Mouse (Mus musculus) lung, postnatal 10 days (tissue): ENCODE results near the gene Pigk.

Source experiments
- DNase-seq: peaks from one replicate; pipeline ENCODE4 v3.0.0; 2021

The Pigk gene

GRCm38 (mm10) chr3:152856095-152856494 lies 142.2 kb downstream of the Pigk start:
- DNase-seq: no peak

DNA sequence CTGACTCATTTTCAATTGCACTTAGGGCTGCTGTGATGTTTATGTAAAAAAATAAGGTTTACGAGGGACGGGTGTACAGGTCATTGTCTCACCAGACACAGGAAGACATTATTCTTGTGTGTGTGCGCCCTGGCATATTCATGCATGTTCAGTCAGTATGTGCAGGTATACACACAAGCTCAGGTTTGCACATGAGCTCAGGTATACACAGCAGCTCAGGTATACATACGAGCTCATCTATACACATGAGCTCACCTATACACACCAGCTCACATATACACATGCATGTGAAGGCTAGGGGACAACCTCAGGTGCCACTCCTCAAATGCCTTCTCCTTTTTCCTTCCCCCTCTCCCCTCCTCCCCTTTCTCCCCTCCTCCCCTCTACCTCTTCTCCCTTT lies 147.6 kb downstream of the Pigk start:
- DNase-seq: no peak

- no peak for DNase-seq
Observed at GRCm38 (mm10) chr3:152861978-152862377, 148.1 kb downstream of the Pigk start.

DNA sequence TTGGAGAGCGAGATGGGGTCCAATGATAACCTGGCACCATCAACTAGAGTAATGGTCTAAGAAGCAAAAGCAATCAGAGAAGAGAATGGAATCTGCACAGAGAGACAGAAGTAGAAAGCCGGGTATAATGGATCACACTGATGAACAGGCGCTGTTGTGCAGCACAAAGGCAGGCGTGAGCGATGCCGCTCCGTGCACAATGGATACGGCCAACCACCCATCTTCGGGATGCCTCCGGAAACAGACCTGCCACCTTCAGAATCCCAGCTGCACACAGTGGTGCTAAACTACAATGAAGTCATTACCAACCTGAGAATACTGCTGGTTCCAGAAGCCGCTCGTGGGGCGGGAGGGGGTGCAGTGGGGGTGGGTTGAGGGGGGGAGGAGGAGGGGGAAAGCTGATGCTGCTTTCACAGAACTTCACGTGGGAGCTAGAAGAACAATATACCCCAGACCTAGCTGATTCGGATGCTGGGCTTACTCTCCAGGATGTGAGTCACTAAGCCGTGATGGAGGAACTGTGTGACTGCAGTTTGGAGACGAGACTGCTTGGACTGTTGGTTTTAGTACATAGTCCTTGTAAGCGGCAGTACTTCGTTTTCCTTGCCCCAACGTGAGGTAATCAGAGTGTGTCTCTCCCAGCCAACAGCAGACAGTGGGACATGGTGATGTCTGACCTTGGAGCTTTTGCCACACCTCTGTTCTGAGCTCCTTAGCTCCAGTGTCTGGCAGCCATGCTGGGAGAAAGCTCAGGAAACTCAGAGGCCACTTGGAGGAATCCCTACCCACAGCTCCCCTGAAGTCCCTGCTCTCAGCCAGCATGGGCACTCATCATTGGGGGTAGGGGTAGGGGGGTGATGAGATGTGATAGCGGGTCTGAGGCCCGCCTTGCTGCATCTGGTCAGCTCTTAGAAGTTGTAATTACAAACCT lies 152.4 kb downstream of the Pigk start:
- no peak for DNase-seq

DNA sequence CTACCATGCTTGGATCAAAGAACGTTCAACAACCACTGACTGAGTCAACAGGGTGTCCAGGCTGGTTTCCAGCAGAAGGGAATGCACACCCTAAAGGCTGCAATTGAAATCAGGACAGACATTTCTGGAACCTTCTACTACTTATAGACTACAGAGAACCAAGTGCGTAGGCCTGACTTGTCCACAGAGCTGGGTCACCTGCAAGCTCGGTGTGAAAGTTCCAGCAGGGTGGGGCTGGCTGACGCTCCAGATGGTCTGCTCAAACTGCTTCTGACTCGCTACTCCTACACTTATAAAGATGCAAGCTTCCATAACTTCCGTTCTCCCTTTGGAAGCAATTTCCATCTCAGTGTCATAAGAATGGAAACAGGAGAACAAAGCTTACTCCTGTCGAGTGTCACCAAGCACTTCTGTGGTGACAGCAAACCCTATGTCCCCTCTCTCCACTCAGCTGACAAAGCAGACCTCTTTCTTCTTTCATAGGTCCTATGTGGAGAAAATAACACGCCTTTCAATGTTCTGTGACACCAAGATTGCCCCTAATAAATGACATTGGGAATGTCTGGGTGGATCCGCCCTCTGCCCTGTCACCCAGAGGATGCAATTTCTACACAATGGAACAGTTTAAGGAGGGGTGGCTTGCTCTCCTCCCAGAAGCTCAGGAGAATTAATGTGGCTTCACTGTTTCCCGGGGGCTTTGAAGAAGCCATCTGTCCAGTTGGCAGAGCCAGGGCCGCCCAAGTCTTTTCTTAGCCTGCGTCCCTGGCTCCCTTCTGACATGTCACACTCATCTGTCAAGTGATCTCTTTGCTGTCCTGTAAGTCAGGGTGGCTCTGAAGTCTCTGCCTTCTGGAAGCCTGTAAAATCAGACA lies 154.0 kb downstream of the Pigk start:
- no peak for DNase-seq

GRCm38 (mm10) chr3:152872054-152872453 lies 158.2 kb downstream of the Pigk start:
- no peak for DNase-seq

DNA sequence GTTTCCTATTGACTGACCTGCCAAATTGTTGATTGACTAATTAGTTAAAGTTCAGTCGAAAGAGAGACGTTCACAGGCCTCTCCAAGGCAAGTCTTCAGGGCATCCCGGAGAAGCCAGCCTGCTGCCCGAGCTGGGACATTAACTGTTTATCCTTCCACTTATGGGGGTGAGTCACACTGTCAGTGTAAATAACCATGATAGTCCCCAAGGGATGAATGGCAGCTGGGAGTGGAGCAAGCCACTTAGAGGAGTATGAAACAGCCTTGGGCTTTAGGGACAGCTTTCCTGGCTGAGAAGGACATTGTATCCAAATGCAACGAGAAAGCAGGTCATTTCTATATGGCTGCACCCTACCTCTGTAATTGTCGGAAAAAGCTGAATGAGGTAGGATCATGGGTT lies 158.7 kb downstream of the Pigk start:
- DNase-seq: no peak

- no peak for DNase-seq
Observed at GRCm38 (mm10) chr3:152874431-152875355, 160.8 kb downstream of the Pigk start.

DNA sequence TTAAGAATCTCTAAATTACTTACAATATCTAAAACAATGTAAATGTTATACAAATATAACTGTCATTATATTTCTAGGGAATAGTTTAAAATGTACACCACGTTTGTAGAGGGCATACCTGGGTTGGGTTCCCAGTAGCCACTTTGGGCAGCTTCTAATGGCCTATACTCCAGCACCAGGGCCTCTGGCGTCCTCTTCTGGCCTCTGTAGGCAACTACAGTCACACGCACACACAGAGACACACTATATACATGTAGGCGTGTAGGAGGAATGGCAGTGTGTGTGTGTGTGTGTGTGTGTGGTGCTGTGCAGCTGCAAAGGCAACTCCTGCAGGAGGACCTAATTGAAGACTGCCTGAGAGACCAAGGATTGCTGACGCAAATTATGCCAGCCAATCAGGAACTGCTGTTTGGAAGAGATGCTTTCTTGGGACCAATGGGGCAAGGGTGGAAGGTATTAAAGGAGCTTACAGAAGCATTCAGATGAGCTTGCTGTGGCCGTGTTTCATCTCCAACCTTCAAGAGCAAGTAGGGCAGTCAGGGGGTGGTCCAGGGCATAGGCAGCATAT lies 161.9 kb downstream of the Pigk start:
- no peak for DNase-seq

DNA sequence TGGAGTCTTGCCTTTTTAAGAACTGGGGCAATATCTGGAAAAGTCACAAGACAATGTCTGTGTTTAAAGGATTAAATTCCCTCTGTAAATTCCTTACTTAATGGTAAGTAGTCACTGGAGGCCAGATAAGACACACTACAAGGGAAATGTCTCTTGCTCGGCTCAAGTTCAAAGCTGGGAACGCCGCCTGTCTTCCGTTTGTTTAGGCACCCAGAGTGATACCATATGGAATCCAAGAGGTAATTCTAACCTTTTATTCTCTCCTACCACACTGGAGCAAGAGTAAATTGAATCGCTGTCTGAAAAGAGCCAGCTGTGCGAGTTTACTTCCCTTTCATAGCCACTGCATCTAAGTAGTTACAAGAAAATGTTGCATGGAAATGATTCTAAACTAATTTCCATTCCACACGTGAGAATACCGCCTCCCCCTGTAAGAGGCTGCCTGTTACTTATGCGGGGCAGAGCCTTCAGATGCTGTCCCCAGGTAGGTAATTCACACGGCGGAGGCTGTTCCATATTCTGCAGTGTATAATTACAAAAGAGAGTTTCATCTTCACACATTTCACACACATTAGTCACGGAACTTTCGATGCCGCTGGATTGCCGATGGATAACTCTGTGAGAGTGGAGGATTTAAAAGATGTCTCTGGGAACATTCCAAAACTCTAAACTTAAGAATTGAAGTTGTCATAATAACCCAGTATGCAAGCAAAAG lies 166.4 kb downstream of the Pigk start:
- DNase-seq: no peak

DNA sequence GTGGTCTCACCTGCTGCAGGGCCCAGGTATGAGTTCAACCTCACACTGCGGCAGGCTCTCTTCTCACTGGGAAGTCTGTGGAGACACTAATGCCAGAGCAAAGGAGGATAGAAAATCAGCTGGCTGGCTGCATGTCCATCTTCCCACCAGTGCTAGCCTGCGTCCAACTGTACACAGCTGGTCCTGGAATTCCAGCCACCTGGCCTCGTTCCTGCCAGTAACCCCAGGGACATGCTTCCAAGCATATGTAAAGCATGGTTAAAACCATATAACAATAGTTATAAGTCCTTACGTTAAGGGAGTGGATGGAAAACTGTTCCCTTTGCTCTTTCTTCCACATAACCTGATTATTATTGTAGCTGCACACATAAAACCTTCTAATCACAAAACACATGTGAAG lies 167.8 kb downstream of the Pigk start:
- DNase-seq: no peak

GRCm38 (mm10) chr3:152883556-152883955 lies 169.7 kb downstream of the Pigk start:
- DNase-seq: no peak

DNA sequence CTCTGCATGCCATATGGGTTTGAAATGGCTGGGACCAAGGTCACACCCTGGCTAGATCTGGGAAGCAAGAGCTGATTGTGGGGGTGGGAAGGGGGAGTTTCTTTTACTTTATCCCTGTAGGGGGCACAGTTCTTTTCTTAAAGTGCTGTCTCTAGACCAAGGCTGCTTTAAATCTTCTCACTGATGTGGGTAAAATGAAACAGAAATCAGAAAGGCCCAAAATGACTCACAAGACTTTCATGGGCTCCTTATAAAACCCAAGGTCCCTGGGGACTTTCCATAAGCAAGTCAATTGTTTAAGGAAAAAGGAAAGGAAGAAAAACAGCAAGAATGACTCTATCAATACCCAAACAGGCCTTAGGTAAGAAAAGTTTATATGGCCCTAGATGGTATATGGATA lies 172.8 kb downstream of the Pigk start:
- DNase-seq: no peak

- DNase-seq: no peak
Observed at GRCm38 (mm10) chr3:152888116-152888515, 174.2 kb downstream of the Pigk start.

GRCm38 (mm10) chr3:152894935-152895334 lies 181.0 kb downstream of the Pigk start:
- DNase-seq: no peak

GRCm38 (mm10) chr3:152896111-152896510 lies 182.2 kb downstream of the Pigk start:
- DNase-seq: no peak

DNA sequence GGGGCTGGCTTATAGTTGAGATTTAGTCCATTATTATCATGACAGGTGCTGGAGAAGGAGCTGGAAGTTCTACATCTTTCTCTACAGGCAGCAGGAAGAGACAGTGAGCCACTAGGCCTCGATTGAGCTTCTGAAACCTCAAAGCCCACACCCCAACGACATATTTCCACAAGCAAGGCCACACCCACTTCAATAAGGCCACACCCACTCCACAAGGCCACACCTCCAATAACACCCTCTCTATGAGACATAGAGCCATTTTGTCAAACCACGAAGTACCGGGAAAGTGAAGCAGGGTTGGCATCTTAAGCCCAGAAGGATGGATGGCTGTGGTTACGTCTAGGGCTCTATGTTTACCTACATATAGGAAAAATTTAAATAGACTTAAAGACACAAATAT lies 183.3 kb downstream of the Pigk start:
- no peak for DNase-seq

DNA sequence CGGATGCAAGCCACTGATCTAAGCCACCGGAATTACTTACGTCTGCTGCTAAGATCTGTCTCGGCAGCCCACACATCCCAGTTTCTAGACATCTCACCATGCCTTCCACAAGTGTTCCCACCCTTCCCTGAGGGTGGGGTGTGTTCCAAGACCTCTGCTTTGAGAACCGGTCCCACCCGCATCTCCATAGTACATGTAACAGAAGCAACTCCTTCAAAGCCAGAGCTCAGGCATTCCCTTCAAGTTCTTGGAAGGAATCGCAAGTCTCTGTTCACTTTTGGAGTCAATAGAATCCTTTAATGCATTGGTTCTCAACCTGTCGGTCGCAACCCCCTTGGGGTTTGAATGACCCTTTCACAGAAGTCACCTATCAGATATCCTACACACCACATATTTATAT lies 185.0 kb downstream of the Pigk start:
- no peak for DNase-seq

DNA sequence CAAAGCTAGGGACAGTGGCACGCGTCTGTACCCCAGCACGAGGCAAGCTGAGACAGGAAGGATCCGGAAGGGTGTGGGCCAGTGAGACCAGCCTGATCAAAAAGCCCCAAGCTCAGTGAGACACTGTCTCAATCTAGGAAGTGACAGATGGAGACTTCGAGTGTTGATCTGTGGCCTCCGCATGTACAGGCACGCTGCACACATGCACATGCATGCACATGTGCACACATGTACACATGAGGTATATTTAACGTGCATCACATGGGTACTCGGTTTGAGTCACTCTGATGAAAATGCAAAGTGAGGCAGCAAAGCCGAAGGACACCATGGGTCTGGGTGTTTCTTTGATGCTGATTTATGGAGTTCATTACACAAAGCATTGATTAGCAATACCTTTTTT lies 191.1 kb downstream of the Pigk start:
- no peak for DNase-seq

GRCm38 (mm10) chr3:152905800-152906199 lies 191.9 kb downstream of the Pigk start:
- DNase-seq: no peak

DNA sequence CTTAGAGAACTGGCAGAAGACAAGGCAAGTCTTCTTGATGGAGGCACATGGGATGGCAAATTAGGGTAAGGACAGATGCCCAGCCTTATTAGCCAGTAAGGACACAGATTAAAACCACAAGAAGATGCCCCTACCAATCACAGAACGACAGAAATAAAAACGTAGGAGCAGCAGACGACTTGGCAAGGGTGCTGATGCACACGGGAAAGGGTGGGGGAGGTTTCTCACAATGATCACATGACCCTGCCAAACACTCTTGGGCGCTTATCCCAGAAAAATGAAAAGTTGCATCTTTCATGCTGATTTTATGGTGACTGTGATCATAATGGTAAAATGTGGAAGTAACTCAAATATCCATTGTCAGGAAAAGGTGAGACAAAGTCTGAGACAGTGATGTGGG lies 193.2 kb downstream of the Pigk start:
- no peak for DNase-seq

DNA sequence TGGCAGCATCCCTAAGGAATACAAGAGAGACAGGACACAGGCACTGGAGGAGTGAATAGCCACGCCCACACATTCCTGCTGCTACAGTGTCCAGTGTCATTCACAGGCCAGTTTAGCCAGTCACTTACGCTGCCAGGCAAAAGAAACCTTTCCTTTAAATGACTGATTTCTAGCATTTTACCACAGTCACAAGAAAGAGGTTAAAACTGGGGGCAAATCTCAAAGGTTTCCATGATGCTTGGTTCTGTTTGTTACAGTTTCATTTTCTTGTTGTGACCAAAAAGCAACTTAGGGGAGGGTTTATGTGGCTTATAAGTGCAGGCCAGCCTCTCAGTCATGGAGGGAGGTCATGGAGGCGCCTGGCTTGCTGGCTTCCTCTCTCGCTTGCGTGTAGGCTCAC lies 193.8 kb downstream of the Pigk start:
- no peak for DNase-seq
